Mouse (Mus musculus): ENCODE data around the gene Rundc3a. TPM values are rescaled to one million over a fixed set of nuclear protein-coding genes. Genes with fewer than 3 reads are reported as not detected.
"Not testable (repeated sequence)": the region's sequence is repeated elsewhere in the genome, so short reads cannot be mapped to it uniquely, and the experiment has no call there.

Gene Rundc3a
- total RNA-seq, 1 experiment from 2014 or later, result not detected

GRCm38 (mm10) chr11:102406401-102406800 lies 13.2 kb downstream of the Rundc3a start:
- no peak for ATAC-seq (replicated peaks; ENCODE audit: insufficient number of reproducible peaks, low FRiP score, low TSS enrichment, poor library complexity, severe bottlenecking)

- peak; percentile 32 for ATAC-seq (replicated peaks; ENCODE audit: insufficient number of reproducible peaks, low FRiP score, low TSS enrichment, poor library complexity, severe bottlenecking)
Observed at GRCm38 (mm10) chr11:102406900-102407833, 14.0 kb downstream of the Rundc3a start.

GRCm38 (mm10) chr11:102407834-102408215 lies 14.6 kb downstream of the Rundc3a start, which contains the start of gene Slc25a39:
Slc25a39 (minus strand) TSS chr11:102407946.
- no peak for ATAC-seq (replicated peaks; ENCODE audit: insufficient number of reproducible peaks, low FRiP score, low TSS enrichment, poor library complexity, severe bottlenecking)

- ATAC-seq (replicated peaks; ENCODE audit: insufficient number of reproducible peaks, low FRiP score, low TSS enrichment, poor library complexity, severe bottlenecking), result peak; percentile 92
Observed at GRCm38 (mm10) chr11:102408344-102408876, 15.2 kb downstream of the Rundc3a start.

GRCm38 (mm10) chr11:102408888-102409794 lies 15.9 kb downstream of the Rundc3a start:
- no peak for ATAC-seq (replicated peaks; ENCODE audit: insufficient number of reproducible peaks, low FRiP score, low TSS enrichment, poor library complexity, severe bottlenecking)

- no peak for ATAC-seq (replicated peaks; ENCODE audit: insufficient number of reproducible peaks, low FRiP score, low TSS enrichment, poor library complexity, severe bottlenecking)
Observed at GRCm38 (mm10) chr11:102409795-102410330, 16.7 kb downstream of the Rundc3a start.

- not testable (repeated sequence) for ATAC-seq (replicated peaks; ENCODE audit: insufficient number of reproducible peaks, low FRiP score, low TSS enrichment, poor library complexity, severe bottlenecking)
Observed at GRCm38 (mm10) chr11:102410345-102410744, 17.1 kb downstream of the Rundc3a start.

GRCm38 (mm10) chr11:102411061-102411460 lies 17.9 kb downstream of the Rundc3a start:
- ATAC-seq (replicated peaks; ENCODE audit: insufficient number of reproducible peaks, low FRiP score, low TSS enrichment, poor library complexity, severe bottlenecking), result no peak

GRCm38 (mm10) chr11:102411704-102412103 lies 18.5 kb downstream of the Rundc3a start:
- ATAC-seq (replicated peaks; ENCODE audit: insufficient number of reproducible peaks, low FRiP score, low TSS enrichment, poor library complexity, severe bottlenecking), result peak; percentile 46

- ATAC-seq (replicated peaks; ENCODE audit: insufficient number of reproducible peaks, low FRiP score, low TSS enrichment, poor library complexity, severe bottlenecking), result no peak
Observed at GRCm38 (mm10) chr11:102413059-102413458, 19.9 kb downstream of the Rundc3a start.

- ATAC-seq (replicated peaks; ENCODE audit: insufficient number of reproducible peaks, low FRiP score, low TSS enrichment, poor library complexity, severe bottlenecking), result no peak
Observed at GRCm38 (mm10) chr11:102415034-102415802, 22.0 kb downstream of the Rundc3a start.

- no peak for ATAC-seq (replicated peaks; ENCODE audit: insufficient number of reproducible peaks, low FRiP score, low TSS enrichment, poor library complexity, severe bottlenecking)
Observed at GRCm38 (mm10) chr11:102417160-102417559, 24.0 kb downstream of the Rundc3a start.

GRCm38 (mm10) chr11:102418887-102419286 lies 25.7 kb downstream of the Rundc3a start:
- ATAC-seq (replicated peaks; ENCODE audit: insufficient number of reproducible peaks, low FRiP score, low TSS enrichment, poor library complexity, severe bottlenecking), result no peak

GRCm38 (mm10) chr11:102421559-102421958 lies 28.4 kb downstream of the Rundc3a start:
- no peak for ATAC-seq (replicated peaks; ENCODE audit: insufficient number of reproducible peaks, low FRiP score, low TSS enrichment, poor library complexity, severe bottlenecking)

- no peak for ATAC-seq (replicated peaks; ENCODE audit: insufficient number of reproducible peaks, low FRiP score, low TSS enrichment, poor library complexity, severe bottlenecking)
Observed at GRCm38 (mm10) chr11:102424666-102425065, 31.5 kb downstream of the Rundc3a start.

GRCm38 (mm10) chr11:102425555-102426316 lies 32.5 kb downstream of the Rundc3a start:
- ATAC-seq (replicated peaks; ENCODE audit: insufficient number of reproducible peaks, low FRiP score, low TSS enrichment, poor library complexity, severe bottlenecking), result peak; percentile 30

GRCm38 (mm10) chr11:102428981-102429540 lies 35.9 kb downstream of the Rundc3a start:
- no peak for ATAC-seq (replicated peaks; ENCODE audit: insufficient number of reproducible peaks, low FRiP score, low TSS enrichment, poor library complexity, severe bottlenecking)
